Mouse (Mus musculus): ENCODE data around the gene Catsper1.

DNA sequence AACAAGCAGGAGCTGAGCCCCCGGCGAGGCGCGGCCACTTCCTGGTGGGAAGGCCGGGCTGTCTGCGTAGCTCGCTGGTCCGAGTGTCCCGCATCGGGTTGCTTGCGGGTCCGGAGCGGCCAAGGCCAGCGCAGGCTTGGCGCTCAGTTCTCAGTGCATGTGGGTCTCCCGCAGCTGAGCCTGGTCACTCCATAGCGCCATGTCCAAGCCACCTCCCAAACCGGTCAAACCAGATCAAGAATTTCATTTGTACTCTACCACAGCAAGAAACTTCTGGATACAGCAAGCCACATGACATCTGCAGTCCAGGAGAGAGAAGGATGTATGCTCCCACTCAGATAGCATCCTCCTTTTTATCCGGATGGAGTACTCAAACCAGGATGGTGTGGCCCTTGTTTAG, 7.6 kb upstream of the Catsper1 start:
- no peak for TF ChIP-seq EP300 (IDR thresholded peaks at IDR 0.05; ENCODE audit: low read depth)
- no peak for TF ChIP-seq CTCF (IDR thresholded peaks at IDR 0.05; ENCODE audit: low read depth)
